Mouse (Mus musculus) spleen, adult 2 months (tissue): ENCODE data around the gene Cacna1h.

Experiments
- CTCF ChIP-seq: fragments of 200-500 bp; IDR thresholded peaks from 2 replicates; pipeline ENCODE4 v1.5.1; 2011; ENCODE audit warnings: mild to moderate bottlenecking, inconsistent platforms; ENCODE audit not compliant: insufficient read depth, insufficient read length, insufficient replicate concordance; ENCODE audit errors: extremely low read depth
- POLR2A ChIP-seq: fragments of 200-500 bp; IDR thresholded peaks from 2 replicates; pipeline ENCODE4 v1.6.1; 2011; ENCODE audit warnings: low read depth, low read length, inconsistent platforms

GRCm38 (mm10) chr17:25450329-25450728 lies 16.7 kb upstream of the Cacna1h start:
- TF ChIP-seq POLR2A (no peak), CTCF (no peak)
